Mouse (Mus musculus): Measurements from ENCODE around the gene Cox11.

The Cox11 gene

GRCm38 (mm10) chr11:90664345-90664986 is 26.5 kb downstream of the Cox11 start:
- no peak for DNase-seq (ENCODE audit: extremely low read depth, low read depth, low spot score)

GRCm38 (mm10) chr11:90665161-90665560 is 27.2 kb downstream of the Cox11 start:
- DNase-seq (ENCODE audit: extremely low read depth, low read depth, low spot score): no peak

DNA sequence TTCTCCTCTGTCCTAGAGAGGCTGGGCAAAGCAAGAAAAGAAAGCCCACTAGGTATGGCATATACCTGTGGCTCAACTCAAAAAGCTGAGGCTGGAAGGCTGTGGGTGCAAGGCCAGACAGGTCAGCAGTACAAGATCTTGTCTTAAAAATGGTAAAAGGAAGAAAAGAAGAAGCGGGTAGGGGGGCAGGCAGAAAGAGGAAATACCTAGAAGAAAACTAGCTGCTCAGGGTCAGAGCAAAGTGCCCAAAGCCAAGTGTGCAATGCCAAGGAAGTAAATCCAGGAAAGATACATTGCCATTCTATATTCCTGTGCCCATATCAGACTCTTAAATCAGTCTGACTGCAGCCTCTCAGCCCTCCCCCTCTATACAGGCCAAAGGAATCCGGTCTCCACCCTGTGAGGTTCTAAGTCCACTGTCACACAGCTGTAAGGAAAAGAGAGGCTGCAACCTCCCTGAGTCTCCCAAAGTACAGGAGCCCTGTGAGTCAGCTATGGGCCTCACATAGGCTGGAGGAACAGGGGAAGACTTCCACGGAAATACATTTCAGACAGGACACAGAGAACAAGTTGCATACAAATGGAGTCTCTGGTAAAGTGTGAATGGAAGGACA is 28.3 kb downstream of the Cox11 start:
- no peak for DNase-seq (ENCODE audit: extremely low read depth, low read depth, low spot score)

GRCm38 (mm10) chr11:90666916-90667315 is 28.9 kb downstream of the Cox11 start:
- no peak for DNase-seq (ENCODE audit: extremely low read depth, low read depth, low spot score)

GRCm38 (mm10) chr11:90667325-90667724 is 29.4 kb downstream of the Cox11 start:
- no peak for DNase-seq (ENCODE audit: extremely low read depth, low read depth, low spot score)

DNA sequence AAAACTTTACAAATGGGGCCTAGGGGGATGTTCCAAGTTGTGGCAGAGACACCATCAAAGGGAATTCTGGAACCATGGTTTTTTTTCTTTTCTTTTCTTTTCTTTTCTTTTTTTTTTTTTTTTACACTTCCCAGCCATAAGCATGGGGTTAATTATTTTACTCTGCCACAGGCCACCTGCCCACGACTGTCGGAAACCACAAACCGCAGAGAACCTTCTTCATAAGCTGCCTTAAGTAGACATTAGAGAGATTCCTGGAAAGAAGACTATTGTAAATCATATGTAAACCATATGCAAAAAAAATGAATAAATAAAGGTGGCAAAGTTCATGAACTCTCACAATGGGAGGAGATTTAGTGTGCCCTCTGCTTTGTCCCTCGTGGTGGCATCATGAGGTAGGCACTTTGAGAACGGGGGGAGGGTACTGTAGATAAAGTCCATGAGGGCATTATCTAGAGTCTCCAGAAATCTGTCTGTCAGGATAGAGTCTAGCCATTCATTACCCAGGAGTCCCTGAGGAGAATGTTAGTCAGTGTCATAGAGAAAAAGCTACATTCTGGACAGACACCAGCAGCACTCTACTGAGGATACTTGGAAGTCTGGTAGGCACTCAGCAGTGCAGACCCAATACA is 37.6 kb downstream of the Cox11 start:
- no peak for DNase-seq (ENCODE audit: extremely low read depth, low read depth, low spot score)

- DNase-seq (ENCODE audit: extremely low read depth, low read depth, low spot score): no peak
Observed at GRCm38 (mm10) chr11:90677027-90677426, 39.1 kb downstream of the Cox11 start.

- DNase-seq (ENCODE audit: extremely low read depth, low read depth, low spot score): no peak
Observed at GRCm38 (mm10) chr11:90677771-90678288, 39.9 kb downstream of the Cox11 start.

- DNase-seq (ENCODE audit: extremely low read depth, low read depth, low spot score): no peak
Observed at GRCm38 (mm10) chr11:90678582-90678981, 40.6 kb downstream of the Cox11 start.

DNA sequence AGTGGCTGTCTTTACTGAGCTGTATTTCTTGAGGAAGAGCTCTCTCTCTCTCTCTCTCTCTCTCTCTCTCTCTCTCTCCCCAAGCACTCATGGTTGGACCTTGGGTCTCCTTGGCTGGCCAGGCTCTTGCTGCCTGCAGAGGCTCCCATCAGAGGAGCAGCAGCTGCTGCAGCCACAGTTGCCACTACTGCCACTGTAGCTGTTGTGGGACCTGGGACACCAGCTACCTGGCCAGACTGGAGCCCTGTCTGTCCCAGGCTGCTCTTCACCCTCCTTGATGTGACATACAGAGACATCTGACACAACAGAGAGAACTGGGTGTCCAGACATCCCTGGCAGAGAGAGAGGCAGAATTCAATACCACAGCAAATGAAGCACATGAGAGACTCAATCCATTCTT is 43.2 kb downstream of the Cox11 start:
- DNase-seq (ENCODE audit: extremely low read depth, low read depth, low spot score): no peak

DNA sequence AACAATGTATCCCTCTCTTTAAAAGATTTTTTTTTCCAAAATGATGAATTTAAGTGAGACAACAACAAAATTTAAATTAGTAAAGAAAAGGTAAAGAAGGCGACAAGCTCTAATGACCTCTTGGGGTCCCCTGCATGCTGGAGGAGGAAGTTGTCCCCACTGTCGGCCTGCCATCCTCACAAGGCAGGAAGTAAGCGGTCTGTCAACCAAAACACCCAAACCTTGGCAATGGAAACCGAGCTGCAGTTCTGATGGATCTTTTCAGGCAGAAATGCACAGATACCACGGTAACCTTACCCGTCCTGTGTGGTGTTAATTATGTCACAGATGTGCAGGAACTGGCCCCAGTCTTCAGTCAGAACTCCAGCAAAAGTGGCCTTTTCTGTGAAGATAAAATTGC is 46.8 kb downstream of the Cox11 start:
- no peak for DNase-seq (ENCODE audit: extremely low read depth, low read depth, low spot score)

- DNase-seq (ENCODE audit: extremely low read depth, low read depth, low spot score): no peak
Observed at GRCm38 (mm10) chr11:90685196-90685595, 47.2 kb downstream of the Cox11 start.

- no peak for DNase-seq (ENCODE audit: extremely low read depth, low read depth, low spot score)
Observed at GRCm38 (mm10) chr11:90686287-90687025, 48.5 kb downstream of the Cox11 start.

- no peak for DNase-seq (ENCODE audit: extremely low read depth, low read depth, low spot score)
Observed at GRCm38 (mm10) chr11:90687040-90687439, 49.1 kb downstream of the Cox11 start.

GRCm38 (mm10) chr11:90687460-90688416 is 49.8 kb downstream of the Cox11 start, which contains the start of gene Tom1l1:
Gene Tom1l1 (minus strand): TSS chr11:90688366.
- DNase-seq (ENCODE audit: extremely low read depth, low read depth, low spot score): no peak

DNA sequence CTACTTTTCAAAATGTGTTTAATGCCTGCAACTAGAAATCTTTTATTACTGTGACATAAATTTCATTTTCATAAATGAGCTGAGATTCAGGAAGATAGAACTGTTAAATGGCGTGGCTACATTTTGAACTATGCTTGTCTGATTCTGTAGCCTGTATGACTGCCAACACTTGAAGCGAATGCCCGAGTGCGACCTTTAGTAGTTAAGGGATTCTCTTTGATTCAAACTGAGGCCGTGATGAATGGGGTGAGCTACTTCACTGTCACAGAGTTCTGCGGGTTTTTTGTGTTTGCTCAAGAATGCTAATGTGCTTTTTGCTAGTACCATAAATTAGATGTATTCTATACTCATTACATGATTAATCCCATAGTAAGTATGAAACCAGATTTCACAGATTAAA is 52.4 kb downstream of the Cox11 start:
- DNase-seq (ENCODE audit: extremely low read depth, low read depth, low spot score): no peak

DNA sequence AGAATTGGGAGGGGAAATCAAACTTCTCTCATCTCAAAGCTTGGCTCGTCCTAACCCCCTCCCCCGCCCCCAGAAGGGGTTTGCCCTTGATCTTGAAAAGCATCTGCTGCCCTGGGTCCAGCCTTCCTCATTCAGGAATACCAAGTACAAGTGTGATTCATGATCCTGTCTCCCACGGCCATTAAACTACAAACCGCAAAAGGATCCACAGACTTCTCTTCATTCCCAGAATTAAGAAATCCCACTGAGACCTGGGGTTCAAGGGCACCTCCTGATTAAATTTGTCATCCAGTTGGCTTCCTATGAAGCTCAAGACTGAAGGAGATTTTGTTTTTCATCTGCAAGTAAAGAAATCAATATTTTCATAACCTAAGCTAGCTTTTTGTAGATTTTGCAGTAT is 56.2 kb downstream of the Cox11 start:
- DNase-seq (ENCODE audit: extremely low read depth, low read depth, low spot score): no peak

All from fat pad, adult 2 months (tissue).